Mouse (Mus musculus): ENCODE data around the gene Plin3.

DNA sequence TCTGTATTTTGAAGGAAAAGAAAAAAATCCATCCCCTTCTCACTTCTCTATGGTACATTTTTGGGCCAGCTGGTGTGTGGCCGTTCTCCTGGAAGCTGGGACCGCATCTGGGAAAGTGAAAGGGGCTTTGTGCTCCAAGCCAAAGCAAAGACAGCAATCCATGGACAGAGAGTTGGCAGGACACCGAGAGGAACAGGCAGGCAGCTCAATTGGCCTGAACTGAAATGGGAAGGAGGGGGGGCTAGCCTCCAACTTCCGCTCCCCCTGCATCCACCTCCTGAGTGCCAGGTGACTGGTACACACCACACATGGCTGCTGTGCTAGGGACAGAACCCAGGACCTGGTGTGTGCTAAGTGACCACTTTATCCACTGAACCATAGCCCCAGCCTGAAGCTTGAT lies 9.9 kb downstream of the Plin3 start:
- TF ChIP-seq CTCF (IDR thresholded peaks at IDR 0.05; ENCODE audit: low read depth) (no peak), EP300 (IDR thresholded peaks at IDR 0.05; ENCODE audit: low read depth) (no peak)
